Mouse (Mus musculus): ENCODE measurements around the gene Tom1l2. TPM values are rescaled to one million over a fixed set of nuclear protein-coding genes. Genes with fewer than 3 reads are reported as not detected.
A peak's percentile ranks its signal among the peaks of the same experiment; 100 is the strongest.

The Tom1l2 gene
- polyA plus RNA-seq, 1 experiment from 2014 or later, result 9.0 TPM

DNA sequence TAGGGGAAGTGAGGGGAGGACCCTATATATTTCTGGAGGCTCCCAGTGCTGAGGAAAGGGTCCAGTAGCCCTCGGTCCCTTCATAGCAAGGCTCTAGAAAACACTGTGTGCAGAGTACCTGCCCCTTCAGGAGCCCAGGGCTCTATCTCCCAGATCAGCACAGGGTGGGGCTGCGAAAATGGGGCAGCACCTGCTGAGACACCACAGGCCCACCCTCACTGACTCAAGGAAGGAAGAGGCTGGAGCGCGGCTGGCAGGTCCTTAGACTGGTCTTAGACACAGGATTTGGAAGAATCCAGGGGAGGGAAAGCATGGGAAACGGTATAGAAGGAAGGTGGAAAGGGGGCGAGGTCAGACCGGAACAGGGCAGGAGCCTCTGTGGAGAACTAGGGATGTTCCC is 122.2 kb downstream of the Tom1l2 start:
- DNase-seq (ENCODE audit: low spot score) (no peak), ATAC-seq (replicated peaks; ENCODE audit: insufficient number of reproducible peaks, low FRiP score, low TSS enrichment, low read depth) (no peak)
- Histone ChIP-seq H3K27me3 (ENCODE audit: control insufficient read depth, insufficient read depth, low read length) (no peaks in the 10 kb centered on the region), H3K4me3 (ENCODE audit: low read depth, low read length) (no peak overlapping the region), H3K9ac (replicated peaks; ENCODE audit: low read length) (no peak overlapping the region), H3K27ac (replicated peaks; ENCODE audit: low read depth, low read length) (no peak overlapping the region), H3K4me2 (ENCODE audit: low read depth, low read length) (no peak overlapping the region), H3K36me3 (replicated peaks; ENCODE audit: control insufficient read depth, insufficient read depth, low read depth, low read length) (no peaks in the 10 kb centered on the region), H3K9me3 (replicated peaks; ENCODE audit: control insufficient read depth, low read length) (no peaks in the 10 kb centered on the region), H3K4me1 (ENCODE audit: control insufficient read depth, insufficient read depth, low read length) (no peaks in the 10 kb centered on the region)
- WGBS, result 90% methylated on average over 7 of the region's 7 CpGs

DNA sequence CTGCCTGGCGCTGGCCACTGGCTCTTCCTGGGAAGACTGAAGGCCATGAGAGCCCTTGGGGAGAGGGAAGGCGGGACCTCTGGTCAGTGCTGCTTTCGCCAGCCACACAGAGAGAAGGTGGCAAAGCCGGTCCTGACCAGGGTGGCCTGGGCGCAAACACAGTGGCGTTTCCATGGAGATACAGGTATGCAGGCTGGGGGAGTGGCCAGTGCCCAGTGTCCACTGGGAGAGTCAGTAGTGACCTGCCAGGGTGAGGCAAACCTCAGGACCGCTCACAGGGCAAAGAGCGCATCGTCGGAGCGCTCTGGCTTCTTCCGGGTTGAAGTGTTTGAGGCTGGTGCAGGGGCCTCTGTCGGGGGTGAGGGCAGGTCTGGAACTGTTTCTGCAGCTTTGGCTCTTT is 122.9 kb downstream of the Tom1l2 start:
- Histone ChIP-seq H3K4me3 (ENCODE audit: low read depth, low read length) (no peak overlapping the region), H3K36me3 (replicated peaks; ENCODE audit: control insufficient read depth, insufficient read depth, low read depth, low read length) (no peaks in the 10 kb centered on the region), H3K4me1 (ENCODE audit: control insufficient read depth, insufficient read depth, low read length) (no peaks in the 10 kb centered on the region), H3K9me3 (replicated peaks; ENCODE audit: control insufficient read depth, low read length) (no peaks in the 10 kb centered on the region), H3K4me2 (ENCODE audit: low read depth, low read length) (no peak overlapping the region), H3K9ac (replicated peaks; ENCODE audit: low read length) (no peak overlapping the region), H3K27ac (replicated peaks; ENCODE audit: low read depth, low read length) (no peak overlapping the region), H3K27me3 (ENCODE audit: control insufficient read depth, insufficient read depth, low read length) (no peaks in the 10 kb centered on the region)
- ATAC-seq (replicated peaks; ENCODE audit: insufficient number of reproducible peaks, low FRiP score, low TSS enrichment, low read depth) (no peak), DNase-seq (ENCODE audit: low spot score) (no peak)
- WGBS, result 71% methylated on average over 13 of the region's 13 CpGs

DNA sequence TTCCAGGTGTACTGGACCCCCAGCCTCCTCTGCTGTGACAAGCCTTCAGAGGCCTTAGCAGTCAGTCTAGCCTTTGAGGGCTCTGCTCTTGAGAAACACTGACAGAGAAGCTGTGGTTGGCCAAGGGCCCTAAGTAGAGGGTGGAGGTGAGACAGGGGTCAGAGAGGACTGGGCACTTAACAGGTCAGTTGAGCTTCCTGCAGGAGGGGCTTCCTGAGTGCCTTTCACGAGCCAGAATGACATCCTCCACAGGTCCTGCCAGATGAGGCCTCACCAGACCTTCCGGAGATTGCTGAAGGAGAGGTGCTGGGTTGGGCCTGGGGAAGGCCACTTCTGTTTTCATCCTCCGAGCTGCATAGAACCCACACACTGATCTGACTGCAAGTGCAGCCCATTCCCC is 124.2 kb downstream of the Tom1l2 start:
- Histone ChIP-seq H3K4me3 (ENCODE audit: low read depth, low read length) (no peak overlapping the region), H3K27ac (replicated peaks; ENCODE audit: low read depth, low read length) (no peak overlapping the region), H3K27me3 (ENCODE audit: control insufficient read depth, insufficient read depth, low read length) (no peaks in the 10 kb centered on the region), H3K4me2 (ENCODE audit: low read depth, low read length) (no peak overlapping the region), H3K36me3 (replicated peaks; ENCODE audit: control insufficient read depth, insufficient read depth, low read depth, low read length) (no peaks in the 10 kb centered on the region), H3K4me1 (ENCODE audit: control insufficient read depth, insufficient read depth, low read length) (no peaks in the 10 kb centered on the region), H3K9me3 (replicated peaks; ENCODE audit: control insufficient read depth, low read length) (no peaks in the 10 kb centered on the region), H3K9ac (replicated peaks; ENCODE audit: low read length) (no peak overlapping the region)
- DNase-seq (ENCODE audit: low spot score), result no peak
- 61% methylated on average over 3 of the region's 3 CpGs for WGBS
- ATAC-seq (replicated peaks; ENCODE audit: insufficient number of reproducible peaks, low FRiP score, low TSS enrichment, low read depth), result no peak

DNA sequence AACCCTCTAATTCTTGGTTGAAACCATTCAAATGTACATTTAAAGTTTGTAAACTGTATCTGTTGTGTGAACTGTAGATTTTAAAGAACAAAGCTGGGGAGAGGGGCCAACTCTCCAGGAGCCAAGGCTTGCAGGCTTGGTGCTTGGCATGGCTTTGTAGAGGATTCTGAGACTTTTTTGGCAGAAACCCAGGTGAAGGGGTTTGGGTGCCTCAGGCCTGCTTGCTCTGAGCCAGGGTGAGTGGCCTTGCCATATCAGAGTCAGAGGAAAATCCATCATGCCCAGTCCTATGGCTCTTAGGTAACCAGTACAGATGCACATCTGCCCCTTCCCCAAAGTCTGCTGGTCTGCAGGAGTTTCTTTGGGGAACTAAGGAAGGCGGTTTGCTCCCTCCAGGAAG is 126.8 kb downstream of the Tom1l2 start:
- Histone ChIP-seq H3K36me3 (replicated peaks; ENCODE audit: control insufficient read depth, insufficient read depth, low read depth, low read length) (no peaks in the 10 kb centered on the region), H3K27ac (replicated peaks; ENCODE audit: low read depth, low read length) (no peak overlapping the region), H3K27me3 (ENCODE audit: control insufficient read depth, insufficient read depth, low read length) (no peaks in the 10 kb centered on the region), H3K9ac (replicated peaks; ENCODE audit: low read length) (no peak overlapping the region), H3K4me1 (ENCODE audit: control insufficient read depth, insufficient read depth, low read length) (peaks cover 3% of the 10 kb centered on the region; the same call in 1 of the 2 replicates), H3K9me3 (replicated peaks; ENCODE audit: control insufficient read depth, low read length) (no peaks in the 10 kb centered on the region), H3K4me3 (ENCODE audit: low read depth, low read length) (no peak overlapping the region), H3K4me2 (ENCODE audit: low read depth, low read length) (no peak overlapping the region)
- WGBS, result 50% methylated on average over 1 of the region's 1 CpGs
- no peak for DNase-seq (ENCODE audit: low spot score)
- no peak for ATAC-seq (replicated peaks; ENCODE audit: insufficient number of reproducible peaks, low FRiP score, low TSS enrichment, low read depth)

DNA sequence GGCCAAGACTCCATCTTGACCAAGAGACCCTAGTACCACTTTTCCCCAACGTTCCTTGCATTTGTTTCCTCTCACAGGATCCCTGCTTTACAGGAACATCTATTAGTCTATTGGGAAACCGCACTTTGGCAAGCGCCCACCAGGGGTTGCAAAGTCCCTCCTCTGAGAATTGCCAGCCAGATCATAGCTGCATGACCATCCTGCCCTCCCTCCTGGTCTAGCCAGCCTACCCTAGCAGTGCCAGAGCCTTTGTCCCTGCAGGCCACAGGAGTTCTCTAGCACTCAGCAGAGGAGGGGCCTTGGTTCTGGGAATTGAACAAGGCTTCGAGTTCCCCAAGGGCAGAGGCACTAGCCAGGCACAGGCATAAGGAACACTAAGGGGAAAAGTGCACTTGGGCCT is 128.0 kb downstream of the Tom1l2 start:
- H3K9me3 ChIP-seq (replicated peaks; ENCODE audit: control insufficient read depth, low read length), result no peaks in the 10 kb centered on the region
- ATAC-seq (replicated peaks; ENCODE audit: insufficient number of reproducible peaks, low FRiP score, low TSS enrichment, low read depth) (no peak), DNase-seq (ENCODE audit: low spot score) (no peak)
- no peak overlapping the region for H3K4me3 ChIP-seq (ENCODE audit: low read depth, low read length)
- H3K27ac ChIP-seq (replicated peaks; ENCODE audit: low read depth, low read length), result no peak overlapping the region
- WGBS, result 53% methylated on average over 4 of the region's 4 CpGs
- H3K4me2 ChIP-seq (ENCODE audit: low read depth, low read length), result no peak overlapping the region
- H3K27me3 ChIP-seq (ENCODE audit: control insufficient read depth, insufficient read depth, low read length), result no peaks in the 10 kb centered on the region
- H3K9ac ChIP-seq (replicated peaks; ENCODE audit: low read length), result no peak overlapping the region
- no peaks in the 10 kb centered on the region for H3K36me3 ChIP-seq (replicated peaks; ENCODE audit: control insufficient read depth, insufficient read depth, low read depth, low read length)
- H3K4me1 ChIP-seq (ENCODE audit: control insufficient read depth, insufficient read depth, low read length), result peaks cover 3% of the 10 kb centered on the region; the same call in 1 of the 2 replicates

DNA sequence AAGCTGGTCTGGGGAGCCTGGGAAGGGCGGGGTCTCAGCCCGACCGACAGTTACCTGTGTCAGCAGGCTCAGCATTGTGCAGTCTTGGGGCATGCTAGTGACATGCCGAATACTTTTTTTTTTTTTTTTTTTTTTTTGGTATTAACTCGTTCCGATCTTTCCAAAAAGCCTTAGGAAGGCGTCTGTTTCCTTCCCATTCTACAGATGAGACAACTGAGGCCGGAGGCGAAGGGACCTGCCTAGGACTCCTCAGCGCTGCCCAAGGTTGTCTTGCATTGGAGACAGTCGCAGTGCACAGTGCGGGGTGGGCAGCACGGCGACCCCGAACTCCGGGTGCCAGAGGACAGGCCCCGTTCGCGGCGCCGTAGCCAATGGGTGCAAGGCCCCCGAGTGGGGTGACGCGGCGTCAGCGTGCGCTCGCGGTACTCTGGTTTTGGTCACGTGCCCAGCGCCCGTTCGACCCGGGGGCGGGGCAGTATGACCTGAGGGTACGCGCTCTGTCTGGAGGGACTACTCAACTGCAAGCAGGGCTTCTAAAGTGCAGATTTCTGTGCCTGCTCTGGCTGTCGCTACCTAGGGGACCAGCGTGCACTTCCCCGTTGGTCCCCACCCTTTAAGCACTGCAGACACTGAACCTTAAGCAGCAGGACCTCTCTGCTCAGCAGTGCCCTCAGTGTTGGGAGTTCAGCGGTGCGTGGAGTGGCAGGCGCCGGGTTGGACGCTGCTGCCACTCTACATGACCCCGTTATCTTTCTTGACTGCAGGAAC is 130.1 kb downstream of the Tom1l2 start, which contains the start of gene Srebf1:
Srebf1 (minus strand) TSS at position 113 of the 768 bp plus-strand sequence.
- Histone ChIP-seq H3K9ac (replicated peaks; ENCODE audit: low read length) (peak within 1 kb of the TSS; percentile 50), H3K4me1 (ENCODE audit: control insufficient read depth, insufficient read depth, low read length) (peaks cover 3% of the 10 kb centered on the region; the same call in 1 of the 2 replicates), H3K36me3 (replicated peaks; ENCODE audit: control insufficient read depth, insufficient read depth, low read depth, low read length) (no peaks in the 10 kb centered on the region), H3K27me3 (ENCODE audit: control insufficient read depth, insufficient read depth, low read length) (no peaks in the 10 kb centered on the region), H3K4me2 (ENCODE audit: low read depth, low read length) (peak within 1 kb of the TSS; percentile 54), H3K27ac (replicated peaks; ENCODE audit: low read depth, low read length) (peak within 1 kb of the TSS; percentile 72), H3K9me3 (replicated peaks; ENCODE audit: control insufficient read depth, low read length) (no peaks in the 10 kb centered on the region), H3K4me3 (ENCODE audit: low read depth, low read length) (peak within 1 kb of the TSS; percentile 28)
- DNase-seq (ENCODE audit: low spot score) (peak; percentile 82), ATAC-seq (replicated peaks; ENCODE audit: insufficient number of reproducible peaks, low FRiP score, low TSS enrichment, low read depth) (peak; percentile 77)
- 6% methylated on average over 46 of the region's 46 CpGs for WGBS

DNA sequence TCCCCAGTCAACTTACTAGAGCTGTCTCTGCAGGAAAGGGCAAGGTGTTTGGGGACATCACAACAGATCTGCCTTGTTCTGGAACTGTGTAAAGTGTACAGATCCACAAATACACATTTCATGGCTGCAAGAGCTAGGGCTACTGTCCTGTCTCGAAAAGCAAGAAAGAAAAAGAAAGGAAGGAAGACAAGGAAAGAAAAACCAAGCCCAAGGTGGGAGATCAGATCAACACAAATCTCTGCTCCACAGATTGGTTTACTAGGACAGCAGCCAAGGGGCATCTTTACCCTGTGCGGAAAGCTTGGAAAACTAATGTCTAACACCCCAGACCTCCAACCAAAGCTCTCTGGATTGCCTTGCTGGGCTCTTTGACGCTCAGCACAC is 130.6 kb downstream of the Tom1l2 start:
- Histone ChIP-seq H3K27ac (replicated peaks; ENCODE audit: low read depth, low read length) (no peak overlapping the region), H3K27me3 (ENCODE audit: control insufficient read depth, insufficient read depth, low read length) (no peaks in the 10 kb centered on the region), H3K4me3 (ENCODE audit: low read depth, low read length) (0 out of 2 replicates have a peak overlapping the region, but pooled peaks have one; percentile 28), H3K4me2 (ENCODE audit: low read depth, low read length) (peak overlapping the region; percentile 54; the same call in 1 of the 2 replicates), H3K9me3 (replicated peaks; ENCODE audit: control insufficient read depth, low read length) (no peaks in the 10 kb centered on the region), H3K4me1 (ENCODE audit: control insufficient read depth, insufficient read depth, low read length) (peaks cover 3% of the 10 kb centered on the region; the same call in 1 of the 2 replicates), H3K9ac (replicated peaks; ENCODE audit: low read length) (peak overlapping the region; percentile 50; the same call in 1 of the 2 replicates), H3K36me3 (replicated peaks; ENCODE audit: control insufficient read depth, insufficient read depth, low read depth, low read length) (no peaks in the 10 kb centered on the region)
- WGBS, result 53% methylated on average over 3 of the region's 3 CpGs
- DNase-seq (ENCODE audit: low spot score) (no peak), ATAC-seq (replicated peaks; ENCODE audit: insufficient number of reproducible peaks, low FRiP score, low TSS enrichment, low read depth) (no peak)

DNA sequence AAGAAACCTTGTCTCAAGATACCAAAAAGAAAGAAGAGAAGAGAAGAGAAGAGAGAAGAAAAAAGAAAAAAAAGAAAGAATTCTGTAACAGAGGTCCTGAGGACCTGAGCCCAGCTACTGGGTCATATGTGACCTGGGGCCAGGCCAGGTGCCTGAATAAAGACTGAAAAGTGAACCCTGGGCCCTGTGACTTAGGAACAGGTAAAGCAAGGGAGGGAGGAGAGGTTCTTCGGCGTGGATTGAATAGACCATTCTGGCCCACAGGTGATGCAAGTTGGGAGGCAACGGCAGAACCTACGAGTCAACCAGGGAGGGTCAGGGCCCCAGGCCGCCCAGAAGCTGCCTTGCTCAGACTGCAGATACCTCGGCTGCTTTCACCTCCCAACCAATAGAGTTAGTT is 131.3 kb downstream of the Tom1l2 start:
- ATAC-seq (replicated peaks; ENCODE audit: insufficient number of reproducible peaks, low FRiP score, low TSS enrichment, low read depth), result no peak
- Histone ChIP-seq H3K4me3 (ENCODE audit: low read depth, low read length) (no peak overlapping the region), H3K27ac (replicated peaks; ENCODE audit: low read depth, low read length) (no peak overlapping the region), H3K27me3 (ENCODE audit: control insufficient read depth, insufficient read depth, low read length) (no peaks in the 10 kb centered on the region), H3K4me2 (ENCODE audit: low read depth, low read length) (no peak overlapping the region), H3K4me1 (ENCODE audit: control insufficient read depth, insufficient read depth, low read length) (peaks cover 3% of the 10 kb centered on the region; the same call in 1 of the 2 replicates), H3K9me3 (replicated peaks; ENCODE audit: control insufficient read depth, low read length) (no peaks in the 10 kb centered on the region), H3K9ac (replicated peaks; ENCODE audit: low read length) (no peak overlapping the region), H3K36me3 (replicated peaks; ENCODE audit: control insufficient read depth, insufficient read depth, low read depth, low read length) (no peaks in the 10 kb centered on the region; the same call in 1 of the 2 replicates)
- WGBS, result 82% methylated on average over 6 of the region's 6 CpGs
- DNase-seq (ENCODE audit: low spot score), result no peak
